Mouse (Mus musculus) embryonic facial prominence, embryonic 12.5 days (tissue): ENCODE data around the gene Mgat4d. TPM values are rescaled to one million over a fixed set of nuclear protein-coding genes. Genes with fewer than 3 reads are reported as not detected.

Source experiments
- ATAC-seq: fragments of 200-750 bp; cut with Nextera tagmentation; 2 replicates; pipeline ENCODE4 v1.8.0; 2017; ENCODE audit not compliant: insufficient number of reproducible peaks, insufficient read depth, low FRiP score, low TSS enrichment
- H3K27ac ChIP-seq: fragments of 300-500 bp; sonication (generic); 2 replicates; pipeline ENCODE4 v1.5.1; 2016; ENCODE audit warnings: mild to moderate bottlenecking
- H3K27me3 ChIP-seq: fragments of 300-500 bp; sonication (generic); 2 replicates; pipeline ENCODE4 v1.6.1; 2016; ENCODE audit warnings: mild to moderate bottlenecking, moderate library complexity
- H3K36me3 ChIP-seq: fragments of 300-500 bp; sonication (generic); 2 replicates; pipeline ENCODE4 v1.6.1; 2016; ENCODE audit warnings: mild to moderate bottlenecking
- H3K4me1 ChIP-seq: fragments of 300-500 bp; sonication (generic); 2 replicates; pipeline ENCODE4 v1.6.1; 2016
- H3K4me2 ChIP-seq: fragments of 300-500 bp; sonication (generic); replicated peaks from 2 replicates; pipeline ENCODE4 v1.6.1; 2016; ENCODE audit warnings: mild to moderate bottlenecking, moderate library complexity
- H3K4me3 ChIP-seq: fragments of 300-500 bp; sonication (generic); 2 replicates; pipeline ENCODE4 v1.5.1; 2016; ENCODE audit warnings: mild to moderate bottlenecking
- H3K9ac ChIP-seq: fragments of 300-500 bp; sonication (generic); 2 replicates; pipeline ENCODE4 v1.6.1; 2016; ENCODE audit warnings: mild to moderate bottlenecking, moderate library complexity
- H3K9me3 ChIP-seq: fragments of 300-500 bp; sonication (generic); 2 replicates; pipeline ENCODE4 v1.6.1; 2016; ENCODE audit warnings: mild to moderate bottlenecking, moderate library complexity
- WGBS: fragments of 180-500 bp; shearing (Covaris S2); methylation state at CpG from one replicate; pipeline ENCODE4 v1.1.7; 2016; 5-methylcytosine and 5-hydroxymethylcytosine counted together
- polyA plus RNA-seq: library from polyadenylated mRNA; unstranded; fragments of >200 nt; fragmentation: Nextera tagmentation; extraction: Ambion mirVana; gene quantifications from 2 replicates; pipeline ENCODE4 v1.2.1, GENCODE M21; 2016

Mgat4d gene
- polyA plus RNA-seq, 1 experiment from 2014 or later: not detected

- H3K4me2 ChIP-seq: no peak overlapping the region
- ATAC-seq: no peak
- WGBS: 74% methylated on average over 1 of the region's 1 CpGs
These were observed 44.2 kb downstream of the Mgat4d start for GRCm38 (mm10) chr8:83392521-83392920.

GRCm38 (mm10) chr8:83394325-83394724 is 46.1 kb downstream of the Mgat4d start:
- no peak overlapping the region for H3K4me2 ChIP-seq
- WGBS: 80% methylated on average over 5 of the region's 5 CpGs

More at GRCm38 (mm10) chr8:83392521-83392920, 44.2 kb downstream of the Mgat4d start:
- H3K9me3 ChIP-seq: no peaks in the 10 kb centered on the region
- H3K4me1 ChIP-seq: peaks cover 3% of the 10 kb centered on the region; the same call in 1 of the 2 replicates
- no peak overlapping the region for H3K27ac ChIP-seq
- peaks cover 21% of the 10 kb centered on the region for H3K27me3 ChIP-seq
- H3K4me3 ChIP-seq: no peak overlapping the region
- no peak overlapping the region for H3K9ac ChIP-seq
- H3K36me3 ChIP-seq: no peaks in the 10 kb centered on the region

GRCm38 (mm10) chr8:83396680-83397079 is 48.4 kb downstream of the Mgat4d start:
- no peak overlapping the region for H3K27ac ChIP-seq
- no peaks in the 10 kb centered on the region for H3K4me1 ChIP-seq
- H3K4me3 ChIP-seq: no peak overlapping the region
- H3K9ac ChIP-seq: no peak overlapping the region
- ATAC-seq: no peak
- H3K9me3 ChIP-seq: no peaks in the 10 kb centered on the region
- H3K36me3 ChIP-seq: no peaks in the 10 kb centered on the region
- no peak overlapping the region for H3K4me2 ChIP-seq
- H3K27me3 ChIP-seq: no peaks in the 10 kb centered on the region
- WGBS: 85% methylated on average over 6 of the region's 6 CpGs

More at GRCm38 (mm10) chr8:83394325-83394724, 46.1 kb downstream of the Mgat4d start:
- H3K4me3 ChIP-seq: no peak overlapping the region
- H3K9me3 ChIP-seq: no peaks in the 10 kb centered on the region
- no peak overlapping the region for H3K27ac ChIP-seq
- ATAC-seq: no peak
- no peaks in the 10 kb centered on the region for H3K36me3 ChIP-seq
- no peak overlapping the region for H3K9ac ChIP-seq
- peaks cover 3% of the 10 kb centered on the region; the same call in 1 of the 2 replicates for H3K4me1 ChIP-seq
- H3K27me3 ChIP-seq: peaks cover 10% of the 10 kb centered on the region

DNA sequence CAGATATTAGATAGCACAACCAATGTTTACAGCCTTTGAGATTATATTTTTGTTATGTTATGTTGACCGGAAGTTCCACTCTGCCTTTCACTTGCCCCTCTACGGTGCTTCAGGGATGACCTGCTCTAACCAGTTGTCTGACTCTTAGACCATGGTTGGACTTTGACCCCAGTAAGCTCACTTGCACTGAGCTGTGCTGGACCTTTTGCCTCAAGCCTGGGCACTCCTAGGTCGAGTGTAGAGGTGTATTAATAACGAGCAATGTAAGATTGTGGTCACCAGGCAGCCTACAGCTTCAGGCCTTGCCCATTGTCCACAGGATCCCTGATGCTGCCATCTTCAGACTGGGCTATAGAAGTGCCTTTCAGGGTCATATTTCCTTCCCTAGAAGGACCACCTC is 49.5 kb downstream of the Mgat4d start:
- Histone ChIP-seq H3K4me1 (no peaks in the 10 kb centered on the region), H3K27me3 (no peaks in the 10 kb centered on the region), H3K27ac (no peak overlapping the region), H3K4me3 (no peak overlapping the region), H3K9ac (no peak overlapping the region), H3K4me2 (no peak overlapping the region), H3K9me3 (no peaks in the 10 kb centered on the region), H3K36me3 (no peaks in the 10 kb centered on the region)
- no peak for ATAC-seq
- WGBS: 79% methylated on average over 4 of the region's 4 CpGs

- Histone ChIP-seq H3K9me3 (no peaks in the 10 kb centered on the region), H3K4me1 (no peaks in the 10 kb centered on the region), H3K9ac (no peak overlapping the region), H3K36me3 (no peaks in the 10 kb centered on the region), H3K27me3 (no peaks in the 10 kb centered on the region), H3K4me3 (no peak overlapping the region), H3K4me2 (no peak overlapping the region), H3K27ac (no peak overlapping the region)
- WGBS: 76% methylated on average over 10 of the region's 10 CpGs
- no peak for ATAC-seq
These were observed 57.3 kb downstream of the Mgat4d start for GRCm38 (mm10) chr8:83405548-83405947.

- Histone ChIP-seq H3K27ac (no peak overlapping the region), H3K36me3 (no peaks in the 10 kb centered on the region)
These were observed 58.6 kb downstream of the Mgat4d start for GRCm38 (mm10) chr8:83406836-83407235.

GRCm38 (mm10) chr8:83408496-83408895 is 60.2 kb downstream of the Mgat4d start:
- no peaks in the 10 kb centered on the region for H3K36me3 ChIP-seq
- no peaks in the 10 kb centered on the region for H3K27me3 ChIP-seq
- no peaks in the 10 kb centered on the region for H3K9me3 ChIP-seq
- H3K4me3 ChIP-seq: no peak overlapping the region
- H3K9ac ChIP-seq: no peak overlapping the region
- H3K4me2 ChIP-seq: no peak overlapping the region
- no peak for ATAC-seq
- no peak overlapping the region for H3K27ac ChIP-seq
- WGBS: 80% methylated on average over 7 of the region's 7 CpGs
- no peaks in the 10 kb centered on the region for H3K4me1 ChIP-seq

More at GRCm38 (mm10) chr8:83406836-83407235, 58.6 kb downstream of the Mgat4d start:
- WGBS: 32% methylated on average over 6 of the region's 6 CpGs
- H3K4me3 ChIP-seq: no peak overlapping the region
- H3K4me2 ChIP-seq: no peak overlapping the region
- H3K27me3 ChIP-seq: no peaks in the 10 kb centered on the region
- no peaks in the 10 kb centered on the region for H3K4me1 ChIP-seq
- no peak for ATAC-seq
- H3K9me3 ChIP-seq: no peaks in the 10 kb centered on the region
- no peak overlapping the region for H3K9ac ChIP-seq

DNA sequence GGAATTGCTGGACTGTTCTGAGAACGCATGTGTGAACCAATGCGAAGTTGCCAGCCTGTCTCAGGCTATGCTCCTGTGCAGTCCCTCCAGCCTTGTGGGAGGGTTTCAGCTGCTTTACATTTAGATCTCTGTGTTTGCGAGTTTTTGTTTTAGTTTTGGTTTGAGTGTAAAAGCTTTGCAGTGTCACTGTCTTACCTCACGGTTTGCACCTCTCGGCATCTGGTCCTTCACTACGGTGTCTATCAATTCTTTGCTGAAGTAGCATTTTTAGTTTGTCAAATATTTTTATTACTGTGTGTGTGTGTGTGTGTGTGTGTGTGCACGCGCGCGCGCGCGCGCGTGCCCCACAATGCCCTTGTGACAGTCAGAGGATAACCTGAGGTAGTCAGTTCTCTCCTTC is 68.6 kb downstream of the Mgat4d start:
- Histone ChIP-seq H3K27me3 (no peaks in the 10 kb centered on the region), H3K27ac (no peak overlapping the region), H3K4me3 (no peak overlapping the region), H3K36me3 (no peaks in the 10 kb centered on the region), H3K4me2 (no peak overlapping the region), H3K4me1 (no peaks in the 10 kb centered on the region), H3K9ac (no peak overlapping the region), H3K9me3 (no peaks in the 10 kb centered on the region)
- 96% methylated on average over 15 of the region's 15 CpGs for WGBS
- no peak for ATAC-seq

GRCm38 (mm10) chr8:83417970-83418369 is 69.7 kb downstream of the Mgat4d start:
- Histone ChIP-seq H3K27ac (no peak overlapping the region), H3K27me3 (no peaks in the 10 kb centered on the region), H3K4me1 (no peaks in the 10 kb centered on the region), H3K9ac (no peak overlapping the region), H3K4me3 (no peak overlapping the region), H3K36me3 (no peaks in the 10 kb centered on the region), H3K4me2 (no peak overlapping the region), H3K9me3 (no peaks in the 10 kb centered on the region)
- no peak for ATAC-seq
- WGBS: 80% methylated on average over 6 of the region's 6 CpGs

GRCm38 (mm10) chr8:83418805-83419516 is 70.7 kb downstream of the Mgat4d start:
- 92% methylated on average over 11 of the region's 11 CpGs for WGBS
- no peaks in the 10 kb centered on the region for H3K36me3 ChIP-seq
- no peaks in the 10 kb centered on the region for H3K9me3 ChIP-seq
- ATAC-seq: no peak
- H3K9ac ChIP-seq: no peak overlapping the region
- no peak overlapping the region for H3K27ac ChIP-seq
- H3K4me3 ChIP-seq: no peak overlapping the region
- H3K4me1 ChIP-seq: no peaks in the 10 kb centered on the region
- no peak overlapping the region for H3K4me2 ChIP-seq
- no peaks in the 10 kb centered on the region for H3K27me3 ChIP-seq

GRCm38 (mm10) chr8:83421354-83421753 is 73.1 kb downstream of the Mgat4d start:
- Histone ChIP-seq H3K27me3 (no peaks in the 10 kb centered on the region), H3K4me3 (no peak overlapping the region), H3K9ac (no peak overlapping the region), H3K4me1 (no peaks in the 10 kb centered on the region), H3K27ac (no peak overlapping the region), H3K36me3 (no peaks in the 10 kb centered on the region), H3K9me3 (no peaks in the 10 kb centered on the region), H3K4me2 (no peak overlapping the region)
- no peak for ATAC-seq
- WGBS: 100% methylated on average over 1 of the region's 1 CpGs

DNA sequence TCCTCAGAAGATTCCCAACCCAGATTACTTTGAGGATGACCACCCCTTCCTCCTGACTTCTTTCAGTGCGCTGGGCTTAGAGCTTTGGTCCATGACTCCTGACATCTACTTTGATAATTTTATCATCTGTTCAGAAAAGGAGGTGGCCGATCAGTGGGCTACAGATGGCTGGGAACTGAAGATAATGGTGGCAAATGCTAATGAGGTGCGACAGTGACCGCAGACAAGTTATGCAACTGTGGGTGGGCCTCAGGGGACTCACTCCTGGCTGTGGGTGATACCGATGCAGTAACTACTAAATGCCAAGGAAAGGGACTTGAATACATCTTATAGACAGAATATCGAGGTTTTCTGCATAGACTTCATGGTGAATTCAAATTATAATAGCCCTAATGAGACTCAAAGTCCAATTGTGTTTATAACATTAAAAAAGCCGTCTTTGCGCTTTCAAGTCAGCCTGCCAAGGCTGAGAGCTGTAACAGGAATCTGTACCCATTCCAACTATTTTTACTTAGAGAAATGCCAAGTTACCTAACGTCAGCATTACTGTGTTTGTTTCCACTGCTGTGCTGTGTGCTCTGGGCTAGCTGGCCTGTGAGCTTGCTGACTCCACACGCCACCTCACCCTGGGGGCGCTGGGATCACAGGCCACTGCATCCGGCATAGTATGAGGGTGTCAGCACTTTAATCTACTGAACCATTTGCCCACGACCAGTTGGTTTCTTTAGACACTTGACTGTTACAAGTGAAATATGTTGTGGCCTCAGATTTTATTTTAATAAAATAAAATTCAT is 75.0 kb downstream of the Mgat4d start:
- H3K9ac ChIP-seq: no peak overlapping the region
- H3K36me3 ChIP-seq: no peaks in the 10 kb centered on the region
- no peaks in the 10 kb centered on the region for H3K4me1 ChIP-seq
- no peaks in the 10 kb centered on the region for H3K27me3 ChIP-seq
- no peak overlapping the region for H3K4me2 ChIP-seq
- H3K27ac ChIP-seq: no peak overlapping the region
- WGBS: 77% methylated on average over 13 of the region's 13 CpGs
- ATAC-seq: no peak
- no peaks in the 10 kb centered on the region for H3K9me3 ChIP-seq
- no peak overlapping the region for H3K4me3 ChIP-seq
